Mouse (Mus musculus): ENCODE results near the gene Rbp2. TPM values are rescaled to one million over a fixed set of nuclear protein-coding genes. Genes with fewer than 3 reads are reported as not detected.

Rbp2 gene
- polyA plus RNA-seq, 1 experiment, result not detected

DNA sequence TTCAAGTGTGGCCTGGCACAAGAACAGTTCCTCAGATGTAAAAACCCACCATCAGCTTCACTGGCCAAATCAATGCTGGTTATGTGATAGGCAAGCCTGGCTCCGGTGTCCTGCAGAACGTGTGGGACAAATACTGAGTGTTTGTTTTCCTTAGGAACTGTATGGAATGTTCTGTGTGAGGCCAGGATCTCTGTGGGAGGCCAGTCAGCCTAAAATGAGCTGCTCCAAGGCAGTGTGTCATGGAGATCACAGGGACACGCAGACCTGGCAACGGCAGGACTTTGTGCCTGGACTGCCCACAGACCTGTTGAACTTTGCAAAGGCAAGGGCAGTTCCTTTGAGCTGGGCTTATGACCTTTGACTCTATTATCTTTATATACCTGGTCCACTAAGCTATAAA, 4.2 kb downstream of the Rbp2 start:
- Histone ChIP-seq H3K4me3 (ENCODE audit: low read depth, low read length) (no peak overlapping the region), H3K4me1 (ENCODE audit: control insufficient read depth, insufficient read depth, low read length) (no peaks in the 10 kb centered on the region), H3K9me3 (replicated peaks; ENCODE audit: control insufficient read depth, insufficient read depth, low read length, poor library complexity, severe bottlenecking) (no peaks in the 10 kb centered on the region), H3K27ac (ENCODE audit: insufficient read depth, low read length) (no peak overlapping the region), H3K36me3 (ENCODE audit: control insufficient read depth, insufficient read depth, low read length, poor library complexity, severe bottlenecking) (no peaks in the 10 kb centered on the region), H3K27me3 (ENCODE audit: control insufficient read depth, insufficient read depth, low read length, poor library complexity, severe bottlenecking) (no peaks in the 10 kb centered on the region), H3K9ac (ENCODE audit: low read depth, poor library complexity, severe bottlenecking) (no peak overlapping the region)
- no peak for TF ChIP-seq EP300 (IDR thresholded peaks at IDR 0.05; ENCODE audit: insufficient read depth, low read depth, low read length)
- TF ChIP-seq POLR2A (IDR thresholded peaks at IDR 0.05; ENCODE audit: insufficient read depth, low read length), result no peak
- no peak for TF ChIP-seq CTCF (IDR thresholded peaks at IDR 0.05; ENCODE audit: low read depth, low read length)

- H3K9ac ChIP-seq (ENCODE audit: low read depth, poor library complexity, severe bottlenecking), result no peak overlapping the region
Observed at GRCm38 (mm10) chr9:98491071-98491470, 5.2 kb downstream of the Rbp2 start.

DNA sequence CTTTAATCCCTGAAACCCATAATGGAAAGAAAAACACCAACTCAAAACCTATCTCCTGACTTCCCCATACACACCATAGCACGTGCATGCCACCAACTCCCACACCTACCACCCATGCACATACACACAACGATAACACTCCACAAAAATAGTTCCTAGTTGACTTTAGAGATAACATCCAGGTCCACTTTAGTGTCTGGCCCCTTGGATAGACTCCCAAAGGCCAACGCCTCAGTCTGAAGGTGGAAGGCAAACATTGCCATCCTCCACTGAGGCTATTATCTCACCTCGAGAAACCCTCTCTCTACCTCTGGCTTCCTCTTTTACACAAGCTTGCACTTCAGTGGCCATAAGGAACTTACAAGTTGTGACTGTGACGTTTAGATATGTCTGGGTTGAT, 6.3 kb downstream of the Rbp2 start:
- TF ChIP-seq EP300 (IDR thresholded peaks at IDR 0.05; ENCODE audit: insufficient read depth, low read depth, low read length), result no peak
- no peak for TF ChIP-seq POLR2A (IDR thresholded peaks at IDR 0.05; ENCODE audit: insufficient read depth, low read length)
- no peak for TF ChIP-seq CTCF (IDR thresholded peaks at IDR 0.05; ENCODE audit: low read depth, low read length)
- Histone ChIP-seq H3K36me3 (ENCODE audit: control insufficient read depth, insufficient read depth, low read length, poor library complexity, severe bottlenecking) (no peaks in the 10 kb centered on the region), H3K4me3 (ENCODE audit: low read depth, low read length) (no peak overlapping the region), H3K4me1 (ENCODE audit: control insufficient read depth, insufficient read depth, low read length) (no peaks in the 10 kb centered on the region), H3K27ac (ENCODE audit: insufficient read depth, low read length) (no peak overlapping the region), H3K27me3 (ENCODE audit: control insufficient read depth, insufficient read depth, low read length, poor library complexity, severe bottlenecking) (no peaks in the 10 kb centered on the region), H3K9me3 (replicated peaks; ENCODE audit: control insufficient read depth, insufficient read depth, low read length, poor library complexity, severe bottlenecking) (no peaks in the 10 kb centered on the region), H3K9ac (ENCODE audit: low read depth, poor library complexity, severe bottlenecking) (no peak overlapping the region)

More at GRCm38 (mm10) chr9:98491071-98491470, 5.2 kb downstream of the Rbp2 start:
- Histone ChIP-seq H3K9me3 (replicated peaks; ENCODE audit: control insufficient read depth, insufficient read depth, low read length, poor library complexity, severe bottlenecking) (no peaks in the 10 kb centered on the region), H3K4me3 (ENCODE audit: low read depth, low read length) (no peak overlapping the region), H3K27ac (ENCODE audit: insufficient read depth, low read length) (no peak overlapping the region), H3K4me1 (ENCODE audit: control insufficient read depth, insufficient read depth, low read length) (no peaks in the 10 kb centered on the region), H3K36me3 (ENCODE audit: control insufficient read depth, insufficient read depth, low read length, poor library complexity, severe bottlenecking) (no peaks in the 10 kb centered on the region), H3K27me3 (ENCODE audit: control insufficient read depth, insufficient read depth, low read length, poor library complexity, severe bottlenecking) (no peaks in the 10 kb centered on the region)
- TF ChIP-seq POLR2A (IDR thresholded peaks at IDR 0.05; ENCODE audit: insufficient read depth, low read length) (no peak), EP300 (IDR thresholded peaks at IDR 0.05; ENCODE audit: insufficient read depth, low read depth, low read length) (no peak), CTCF (IDR thresholded peaks at IDR 0.05; ENCODE audit: low read depth, low read length) (no peak)

DNA sequence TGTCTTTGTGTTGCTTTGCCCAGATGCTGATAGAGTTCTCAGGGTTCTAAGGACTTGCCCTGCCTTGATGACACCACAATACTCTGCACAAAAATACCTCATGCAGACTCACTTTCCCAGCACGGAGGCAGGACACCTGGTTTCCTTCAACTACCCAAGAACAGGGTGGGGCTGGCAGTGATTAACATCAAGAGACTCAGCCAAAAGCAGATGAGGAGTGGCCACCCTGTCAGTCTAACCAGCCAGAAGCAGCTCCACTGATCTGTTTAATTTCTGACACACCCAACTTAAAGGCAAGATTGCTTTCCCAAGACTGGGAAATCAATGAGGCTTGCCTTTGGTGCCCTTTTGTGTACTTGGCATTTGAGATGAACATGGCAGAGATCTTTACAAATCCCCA, 6.9 kb downstream of the Rbp2 start:
- no peak overlapping the region for H3K4me3 ChIP-seq (ENCODE audit: low read depth, low read length)
- no peaks in the 10 kb centered on the region for H3K4me1 ChIP-seq (ENCODE audit: control insufficient read depth, insufficient read depth, low read length)
- TF ChIP-seq CTCF (IDR thresholded peaks at IDR 0.05; ENCODE audit: low read depth, low read length) (no peak), EP300 (IDR thresholded peaks at IDR 0.05; ENCODE audit: insufficient read depth, low read depth, low read length) (no peak), POLR2A (IDR thresholded peaks at IDR 0.05; ENCODE audit: insufficient read depth, low read length) (no peak)
- H3K36me3 ChIP-seq (ENCODE audit: control insufficient read depth, insufficient read depth, low read length, poor library complexity, severe bottlenecking), result no peaks in the 10 kb centered on the region
- no peaks in the 10 kb centered on the region for H3K9me3 ChIP-seq (replicated peaks; ENCODE audit: control insufficient read depth, insufficient read depth, low read length, poor library complexity, severe bottlenecking)
- H3K9ac ChIP-seq (ENCODE audit: low read depth, poor library complexity, severe bottlenecking), result no peak overlapping the region
- H3K27me3 ChIP-seq (ENCODE audit: control insufficient read depth, insufficient read depth, low read length, poor library complexity, severe bottlenecking), result no peaks in the 10 kb centered on the region
- H3K27ac ChIP-seq (ENCODE audit: insufficient read depth, low read length), result no peak overlapping the region

GRCm38 (mm10) chr9:98497157-98497556, 11.2 kb downstream of the Rbp2 start:
- Histone ChIP-seq H3K27me3 (ENCODE audit: control insufficient read depth, insufficient read depth, low read length, poor library complexity, severe bottlenecking) (no peaks in the 10 kb centered on the region), H3K4me3 (ENCODE audit: low read depth, low read length) (no peak overlapping the region), H3K36me3 (ENCODE audit: control insufficient read depth, insufficient read depth, low read length, poor library complexity, severe bottlenecking) (no peaks in the 10 kb centered on the region), H3K9ac (ENCODE audit: low read depth, poor library complexity, severe bottlenecking) (no peak overlapping the region), H3K4me1 (ENCODE audit: control insufficient read depth, insufficient read depth, low read length) (no peaks in the 10 kb centered on the region), H3K27ac (ENCODE audit: insufficient read depth, low read length) (no peak overlapping the region), H3K9me3 (replicated peaks; ENCODE audit: control insufficient read depth, insufficient read depth, low read length, poor library complexity, severe bottlenecking) (no peaks in the 10 kb centered on the region)
- TF ChIP-seq POLR2A (IDR thresholded peaks at IDR 0.05; ENCODE audit: insufficient read depth, low read length) (no peak), CTCF (IDR thresholded peaks at IDR 0.05; ENCODE audit: low read depth, low read length) (no peak), EP300 (IDR thresholded peaks at IDR 0.05; ENCODE audit: insufficient read depth, low read depth, low read length) (no peak)

GRCm38 (mm10) chr9:98497990-98498389, 12.1 kb downstream of the Rbp2 start:
- Histone ChIP-seq H3K9ac (ENCODE audit: low read depth, poor library complexity, severe bottlenecking) (no peak overlapping the region), H3K36me3 (ENCODE audit: control insufficient read depth, insufficient read depth, low read length, poor library complexity, severe bottlenecking) (no peaks in the 10 kb centered on the region), H3K9me3 (replicated peaks; ENCODE audit: control insufficient read depth, insufficient read depth, low read length, poor library complexity, severe bottlenecking) (no peaks in the 10 kb centered on the region), H3K27me3 (ENCODE audit: control insufficient read depth, insufficient read depth, low read length, poor library complexity, severe bottlenecking) (no peaks in the 10 kb centered on the region), H3K4me3 (ENCODE audit: low read depth, low read length) (no peak overlapping the region), H3K27ac (ENCODE audit: insufficient read depth, low read length) (no peak overlapping the region), H3K4me1 (ENCODE audit: control insufficient read depth, insufficient read depth, low read length) (no peaks in the 10 kb centered on the region)
- TF ChIP-seq POLR2A (IDR thresholded peaks at IDR 0.05; ENCODE audit: insufficient read depth, low read length), result no peak
- no peak for TF ChIP-seq EP300 (IDR thresholded peaks at IDR 0.05; ENCODE audit: insufficient read depth, low read depth, low read length)
- TF ChIP-seq CTCF (IDR thresholded peaks at IDR 0.05; ENCODE audit: low read depth, low read length), result no peak
